9 mouse cellular contexts compared by ENCODE assay signal in the genomic region with DNA sequence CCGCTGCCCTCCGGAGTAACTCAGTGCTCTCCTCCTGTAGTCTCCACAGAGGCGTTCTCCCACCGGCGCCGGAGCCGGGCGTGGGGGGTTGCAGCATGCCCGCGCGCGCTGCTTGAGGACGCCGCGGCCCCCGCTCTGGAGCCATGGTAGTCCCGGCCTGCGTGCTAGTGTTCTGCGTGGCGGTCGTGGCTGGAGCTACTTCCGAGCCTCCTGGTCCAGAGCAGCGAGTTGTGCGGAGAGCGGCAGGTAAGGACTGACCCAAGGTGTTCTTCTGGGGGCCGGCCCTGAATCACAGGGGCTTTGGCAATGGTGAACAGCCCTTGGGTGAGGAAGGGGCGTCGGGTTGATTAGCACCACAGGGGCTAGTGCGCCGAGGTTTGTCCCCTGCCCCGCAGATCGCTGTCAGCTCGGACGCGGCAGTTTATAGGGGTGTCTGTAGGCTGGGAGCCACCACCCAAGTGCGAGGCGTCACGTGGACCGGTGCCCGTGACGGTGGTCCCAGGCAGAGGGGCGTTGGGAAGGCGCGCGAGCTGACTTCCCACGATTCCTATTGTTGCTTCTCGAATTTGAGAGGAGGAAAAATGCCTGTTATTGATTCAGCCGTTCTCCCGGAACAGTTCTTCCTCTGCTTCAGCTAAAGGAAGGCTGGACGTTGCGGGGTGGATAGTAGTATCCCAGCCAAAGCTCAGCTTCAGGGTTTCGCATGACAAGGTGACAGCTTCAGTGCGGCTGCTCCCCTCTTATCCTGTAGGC. TPM values are rescaled to one million over a fixed set of nuclear protein-coding genes. Genes with fewer than 3 reads are reported as not detected.
A peak's percentile ranks its signal among the peaks of the same experiment; 100 is the strongest.
DNase-seq lines count a peak whose midpoint lies in the region; ATAC-seq lines count a peak whose summit lies in the region.
"Had no signal": no experiment of that assay in that cellular context is flagged by ENCODE, and none has a peak within 500 bp of the region (broad histone marks: within the 10 kb centered on the region; RNA-seq: fewer than 3 reads in every experiment).

No protein-coding gene starts in this region.

- H3K4me3 ChIP-seq in heart, embryonic 13.5 days: peak overlapping the region; percentile 70
- peak overlapping the region; percentile 84 for H3K4me3 ChIP-seq in hindbrain, embryonic 11.5 days (ENCODE audit: low read depth, low read length)
- peak overlapping the region; percentile 72 for H3K4me3 ChIP-seq in midbrain, embryonic 13.5 days (replicated peaks)

- H3K27ac ChIP-seq in heart, embryonic 13.5 days (replicated peaks): peak overlapping the region; percentile 36; the same call in 1 of the 2 replicates
- H3K27ac ChIP-seq in hindbrain, embryonic 11.5 days (ENCODE audit: low read depth, low read length): peak overlapping the region; percentile 86
- H3K27ac ChIP-seq in midbrain, embryonic 13.5 days: peak overlapping the region; percentile 84

- no peak for DNase-seq in heart, postnatal 4 days
- DNase-seq in ZHBTc4 (ENCODE audit: low read depth, low spot score): peak; percentile 49
- DNase-seq in hindbrain, embryonic 11.5 days (ENCODE audit: low spot score): peak; percentile 71
- DNase-seq in gastrocnemius, postnatal 10 days: no peak
- no peak for DNase-seq in layer of hippocampus, adult 18-20 months (ENCODE audit: low spot score in 2 of 2)
- no peak for DNase-seq in left cerebral cortex, adult 9 months (ENCODE audit: low spot score in 2 of 2)

- peak overlapping the region; percentile 86 for H3K9ac ChIP-seq in heart, embryonic 13.5 days
- peak overlapping the region; percentile 83 for H3K9ac ChIP-seq in hindbrain, embryonic 11.5 days (ENCODE audit: low read depth, low read length)
- peak overlapping the region; percentile 84 for H3K9ac ChIP-seq in midbrain, embryonic 13.5 days (replicated peaks)

- peak overlapping the region; percentile 100 for H3K4me2 ChIP-seq in heart, embryonic 13.5 days
- peak overlapping the region; percentile 94 for H3K4me2 ChIP-seq in hindbrain, embryonic 11.5 days (replicated peaks; ENCODE audit: low read depth, low read length)
- peak overlapping the region; percentile 97 for H3K4me2 ChIP-seq in midbrain, embryonic 13.5 days (replicated peaks)

- H3K9me3 ChIP-seq in heart, embryonic 13.5 days: no peaks in the 10 kb centered on the region
- no peaks in the 10 kb centered on the region for H3K9me3 ChIP-seq in hindbrain, embryonic 11.5 days (ENCODE audit: control insufficient read depth, low read length)
- no peaks in the 10 kb centered on the region for H3K9me3 ChIP-seq in midbrain, embryonic 13.5 days

- no peaks in the 10 kb centered on the region for H3K36me3 ChIP-seq in heart, embryonic 13.5 days
- H3K36me3 ChIP-seq in hindbrain, embryonic 11.5 days (ENCODE audit: control insufficient read depth, insufficient read depth, low read length): no peaks in the 10 kb centered on the region
- peaks cover 1% of the 10 kb centered on the region; the same call in 1 of the 2 replicates for H3K36me3 ChIP-seq in midbrain, embryonic 13.5 days

- WGBS in heart, embryonic 13.5 days: under 1% methylated on average over 53 of the region's 53 CpGs
- 1% methylated on average over 53 of the region's 53 CpGs for WGBS in hindbrain, embryonic 11.5 days
- under 1% methylated on average over 53 of the region's 53 CpGs for WGBS in midbrain, embryonic 13.5 days

- H3K27me3 ChIP-seq in heart, embryonic 13.5 days (replicated peaks): peaks cover 44% of the 10 kb centered on the region
- peaks cover 9% of the 10 kb centered on the region; the same call in 1 of the 2 replicates for H3K27me3 ChIP-seq in hindbrain, embryonic 11.5 days (ENCODE audit: control insufficient read depth, insufficient read depth, low read length)
- H3K27me3 ChIP-seq in midbrain, embryonic 13.5 days: peaks cover 75% of the 10 kb centered on the region

- no peak for ATAC-seq in heart, embryonic 13.5 days (ENCODE audit: extremely low read depth, insufficient number of reproducible peaks, low FRiP score, low TSS enrichment)
- ATAC-seq in hindbrain, embryonic 11.5 days (ENCODE audit: low FRiP score): no peak
- peak; percentile 34 for ATAC-seq in midbrain, embryonic 13.5 days

- peaks cover 46% of the 10 kb centered on the region for H3K4me1 ChIP-seq in heart, embryonic 13.5 days
- peaks cover 19% of the 10 kb centered on the region for H3K4me1 ChIP-seq in hindbrain, embryonic 11.5 days (replicated peaks; ENCODE audit: control insufficient read depth, insufficient read depth, low read length)
- H3K4me1 ChIP-seq in midbrain, embryonic 13.5 days (replicated peaks): peaks cover 63% of the 10 kb centered on the region

RNA-seq across cellular contexts. Expression of a gene that starts 1.0 kb away (rescaled TPM):
- 4.1 and 4.3 TPM in 2 replicates for polyA plus RNA-seq in heart, embryonic 13.5 days (2015; fragmentation: Nextera tagmentation; extraction: Ambion mirVana)
- total RNA-seq in heart, postnatal 4 days (2021): 10 to 100 TPM in 1 of 2 experiments, 1 to 10 TPM in 1; 8.6 to 10.5 TPM
- 50.9 and 56.4 TPM in 2 replicates for polyA plus RNA-seq in hindbrain, embryonic 11.5 days (2014; fragmentation: Nextera tagmentation; extraction: Ambion mirVana)
- polyA plus RNA-seq in midbrain, embryonic 13.5 days (2015; fragmentation: Nextera tagmentation; extraction: Ambion mirVana): 38.3 and 45.9 TPM in 2 replicates
- 1 to 10 TPM; 1.9 to 2.7 TPM for total RNA-seq in gastrocnemius, postnatal 10 days (2021)
- 100 to 1,000 TPM; 120 to 122 TPM for total RNA-seq in layer of hippocampus, adult 18-20 months (2021)
- total RNA-seq: neutrophil, adult 5-6 weeks had no signal

Comparison
In these comparisons a context has a peak if more than half of its experiments do, and no peak if none do; other contexts are left out.
1. H3K27ac ChIP-seq: peak in every context shown above with its lines; median percentile 86 in hindbrain, embryonic 11.5 days; 84 in midbrain, embryonic 13.5 days; 36 in heart, embryonic 13.5 days.
2. DNase-seq: peak in ZHBTc4 (single experiment) and hindbrain, embryonic 11.5 days (single experiment); none in heart, postnatal 4 days (single experiment), gastrocnemius, postnatal 10 days (single experiment), layer of hippocampus, adult 18-20 months (0 of 2) and left cerebral cortex, adult 9 months (0 of 2).
3. RNA of a gene that starts 1.0 kb away (total RNA-seq): 120 to 122 TPM in layer of hippocampus, adult 18-20 months; 8.6 to 10.5 TPM in heart, postnatal 4 days and 1.9 to 2.7 TPM in gastrocnemius, postnatal 10 days; every median in the first group is over 10 times any median in the second.
4. Peak in every context shown above with its lines, with median percentiles within 50 percentile points of each other: H3K4me2 ChIP-seq, H3K4me3 ChIP-seq and H3K9ac ChIP-seq.